20 mouse cellular contexts compared by ENCODE assay signal in genomic region chr4:62282969-62283368, GRCm38 (mm10). TPM values are rescaled to one million over a fixed set of nuclear protein-coding genes. Genes with fewer than 3 reads are reported as not detected.
DNase-seq lines count a peak whose midpoint lies in the region; ATAC-seq and TF ChIP-seq lines count a peak whose summit lies in the region.
"Had no signal": no experiment of that assay in that cellular context is flagged by ENCODE, and none has a peak within 500 bp of the region (broad histone marks: within the 10 kb centered on the region; RNA-seq: fewer than 3 reads in every experiment).

No protein-coding gene starts in this region.

- no peak for TF ChIP-seq CTCF in bone marrow, adult 2 months (IDR thresholded peaks at IDR 0.05; ENCODE audit: control insufficient read depth, insufficient read depth, low read length)

- no peak overlapping the region for H3K9ac ChIP-seq in liver, embryonic 15.5 days
- no peak overlapping the region for H3K9ac ChIP-seq in liver, embryonic 11.5 days (ENCODE audit: low read depth, low read length)
- H3K9ac ChIP-seq in kidney, embryonic 14.5 days (ENCODE audit: low read depth, low read length): no peak overlapping the region
- H3K9ac ChIP-seq: embryonic facial prominence, embryonic 13.5 days; forebrain, embryonic 12.5 days; heart, embryonic 12.5 days; hindbrain, embryonic 14.5 days had no signal

- peak overlapping the region; percentile 18; the same call in 1 of the 2 replicates for H3K4me2 ChIP-seq in liver, embryonic 15.5 days
- H3K4me2 ChIP-seq in liver, embryonic 11.5 days: no peak overlapping the region
- H3K4me2 ChIP-seq in kidney, embryonic 14.5 days (replicated peaks; ENCODE audit: low read depth, low read length): no peak overlapping the region
- H3K4me2 ChIP-seq: embryonic facial prominence, embryonic 13.5 days; forebrain, embryonic 12.5 days; heart, embryonic 12.5 days; hindbrain, embryonic 14.5 days had no signal

- H3K27me3 ChIP-seq in liver, embryonic 15.5 days: no peaks in the 10 kb centered on the region; the same call in 1 of the 2 replicates
- no peaks in the 10 kb centered on the region for H3K27me3 ChIP-seq in liver, embryonic 11.5 days (replicated peaks; ENCODE audit: control insufficient read depth, insufficient read depth, low read length)
- H3K27me3 ChIP-seq in kidney, embryonic 14.5 days (ENCODE audit: control insufficient read depth, insufficient read depth, low read length): no peaks in the 10 kb centered on the region
- H3K27me3 ChIP-seq: embryonic facial prominence, embryonic 13.5 days; heart, embryonic 12.5 days had no signal

- no peak for ATAC-seq in liver, embryonic 15.5 days (ENCODE audit: insufficient read depth)
- no peak for ATAC-seq in liver, embryonic 11.5 days (replicated peaks; ENCODE audit: low FRiP score)
- no peak for ATAC-seq in kidney, embryonic 14.5 days (ENCODE audit: low FRiP score, low TSS enrichment)
- ATAC-seq: forebrain, embryonic 16.5 days had no signal

- H3K4me3 ChIP-seq in liver, embryonic 15.5 days (replicated peaks): no peak overlapping the region
- no peak overlapping the region for H3K4me3 ChIP-seq in liver, embryonic 11.5 days (ENCODE audit: low read depth, low read length)
- H3K4me3 ChIP-seq in bone marrow, adult 2 months (replicated peaks; ENCODE audit: control insufficient read depth, low read depth, low read length): no peak overlapping the region
- H3K4me3 ChIP-seq in kidney, embryonic 14.5 days (ENCODE audit: low read length): no peak overlapping the region
- H3K4me3 ChIP-seq: embryonic facial prominence, embryonic 13.5 days; forebrain, embryonic 12.5 days; heart, adult 2 months; heart, embryonic 12.5 days; hindbrain, embryonic 10.5 days had no signal

- H3K36me3 ChIP-seq in liver, embryonic 15.5 days (replicated peaks): no peaks in the 10 kb centered on the region
- H3K36me3 ChIP-seq in liver, embryonic 11.5 days (ENCODE audit: control insufficient read depth, insufficient read depth, low read length): no peaks in the 10 kb centered on the region
- no peaks in the 10 kb centered on the region for H3K36me3 ChIP-seq in kidney, embryonic 14.5 days (ENCODE audit: control insufficient read depth, insufficient read depth, low read length)
- H3K36me3 ChIP-seq: embryonic facial prominence, embryonic 13.5 days; forebrain, embryonic 12.5 days; G1E; heart, embryonic 12.5 days; hindbrain, embryonic 10.5 days had no signal

- peaks cover 20% of the 10 kb centered on the region for H3K4me1 ChIP-seq in liver, embryonic 15.5 days (replicated peaks)
- peaks cover 6% of the 10 kb centered on the region for H3K4me1 ChIP-seq in liver, embryonic 11.5 days (replicated peaks; ENCODE audit: control insufficient read depth, insufficient read depth, low read length)
- peaks cover 5% of the 10 kb centered on the region; the same call in 1 of the 2 replicates for H3K4me1 ChIP-seq in bone marrow, adult 2 months (ENCODE audit: control insufficient read depth, insufficient read depth, low read length)
- peaks cover 5% of the 10 kb centered on the region; the same call in 1 of the 2 replicates for H3K4me1 ChIP-seq in kidney, embryonic 14.5 days (ENCODE audit: control insufficient read depth, insufficient read depth, low read length)

- no peak for TF ChIP-seq POLR2A in bone marrow, adult 2 months (IDR thresholded peaks at IDR 0.05; ENCODE audit: borderline replicate concordance, control insufficient read depth, low read depth, low read length)

- DNase-seq in liver, embryonic 11.5 days (ENCODE audit: low spot score): no peak
- peak; percentile 7 for DNase-seq in testis, postnatal 10 days (ENCODE audit: low spot score)
- no peak for DNase-seq in testis, postnatal 14 days (ENCODE audit: low spot score)
- DNase-seq in thymus, postnatal 36 days: no peak
- DNase-seq: adrenal gland, postnatal 10 days; cerebellum, adult 18-20 months; cerebellum, adult 9-11 months; cerebellum, postnatal 36 days; gastrocnemius, postnatal 10 days had no signal

- H3K27ac ChIP-seq in liver, embryonic 15.5 days (replicated peaks): peak overlapping the region; percentile 38; the same call in 1 of the 2 replicates
- no peak overlapping the region for H3K27ac ChIP-seq in liver, embryonic 11.5 days (ENCODE audit: low read depth, low read length)
- H3K27ac ChIP-seq in bone marrow, adult 2 months (ENCODE audit: control insufficient read depth, insufficient read depth, low read depth, low read length, poor library complexity): peak overlapping the region; percentile 77; the same call in 1 of the 2 replicates
- no peak overlapping the region for H3K27ac ChIP-seq in kidney, embryonic 14.5 days (ENCODE audit: low read depth, low read length)
- H3K27ac ChIP-seq: embryonic facial prominence, embryonic 13.5 days; forebrain, embryonic 12.5 days; heart, adult 2 months; hindbrain, embryonic 14.5 days had no signal

- WGBS in liver, embryonic 15.5 days (ENCODE audit: insufficient replicate concordance): 62% methylated on average over 7 of the region's 7 CpGs
- 83% methylated on average over 7 of the region's 7 CpGs for WGBS in liver, embryonic 11.5 days
- 44% methylated on average over 7 of the region's 7 CpGs for WGBS in bone marrow, adult 2 months
- 83% methylated on average over 7 of the region's 7 CpGs for WGBS in kidney, embryonic 14.5 days

- H3K9me3 ChIP-seq in liver, embryonic 15.5 days (replicated peaks): no peaks in the 10 kb centered on the region
- H3K9me3 ChIP-seq in liver, embryonic 11.5 days (ENCODE audit: control insufficient read depth, low read length): no peaks in the 10 kb centered on the region
- no peaks in the 10 kb centered on the region for H3K9me3 ChIP-seq in kidney, embryonic 14.5 days (ENCODE audit: control insufficient read depth, low read length)
- H3K9me3 ChIP-seq: embryonic facial prominence, embryonic 13.5 days; forebrain, embryonic 12.5 days; G1E; heart, embryonic 12.5 days; hindbrain, embryonic 10.5 days had no signal

RNA-seq across cellular contexts. Expression of gene Slc31a2, which starts 20.6 kb away (rescaled TPM):
- 9.1 and 9.8 TPM in 2 replicates for polyA plus RNA-seq in liver, embryonic 15.5 days (2015; fragmentation: Nextera tagmentation; extraction: Ambion mirVana)
- polyA plus RNA-seq in liver, embryonic 11.5 days (2014; fragmentation: Nextera tagmentation; extraction: Ambion mirVana): 8.4 TPM in 2 replicates
- 7.8 and 13.3 TPM in 2 replicates for polyA plus RNA-seq in bone marrow, adult 2 months (2011; ENCODE audit: insufficient read depth, insufficient read length, low replicate concordance, missing spikeins)
- 18.0 and 19.9 TPM in 2 replicates for polyA plus RNA-seq in kidney, embryonic 14.5 days (2014; fragmentation: Nextera tagmentation; extraction: Ambion mirVana)

RNA-seq across cellular contexts. Expression of gene Zfp37, which starts 52.1 kb away (rescaled TPM):
- polyA plus RNA-seq in liver, embryonic 15.5 days (2015; fragmentation: Nextera tagmentation; extraction: Ambion mirVana): 0.31 and 0.43 TPM in 2 replicates
- 3.4 and 4.1 TPM in 2 replicates for polyA plus RNA-seq in liver, embryonic 11.5 days (2014; fragmentation: Nextera tagmentation; extraction: Ambion mirVana)
- 1.00 TPM in 1 of 2 replicates, not detected in the other for polyA plus RNA-seq in bone marrow, adult 2 months (2011; ENCODE audit: insufficient read depth, insufficient read length, low replicate concordance, missing spikeins)
- polyA plus RNA-seq in kidney, embryonic 14.5 days (2014; fragmentation: Nextera tagmentation; extraction: Ambion mirVana): 10.0 and 15.5 TPM in 2 replicates
- polyA plus RNA-seq: G1E had no signal

Comparison
In these comparisons a context has a peak if more than half of its experiments do, and no peak if none do; other contexts are left out.
1. H3K27ac ChIP-seq: peak in liver, embryonic 15.5 days (single experiment) and bone marrow, adult 2 months (single experiment); none in liver, embryonic 11.5 days (single experiment) and kidney, embryonic 14.5 days (single experiment).